Mouse (Mus musculus) skeletal muscle tissue, adult 2 months (tissue): Measurements from ENCODE around the gene Rgs16.

ENCODE experiments used
- DNase-seq: peaks from one replicate; pipeline ENCODE4 v3.0.0-alpha.2; 2012; ENCODE audit warnings: low read depth, low spot score

The Rgs16 gene

DNA sequence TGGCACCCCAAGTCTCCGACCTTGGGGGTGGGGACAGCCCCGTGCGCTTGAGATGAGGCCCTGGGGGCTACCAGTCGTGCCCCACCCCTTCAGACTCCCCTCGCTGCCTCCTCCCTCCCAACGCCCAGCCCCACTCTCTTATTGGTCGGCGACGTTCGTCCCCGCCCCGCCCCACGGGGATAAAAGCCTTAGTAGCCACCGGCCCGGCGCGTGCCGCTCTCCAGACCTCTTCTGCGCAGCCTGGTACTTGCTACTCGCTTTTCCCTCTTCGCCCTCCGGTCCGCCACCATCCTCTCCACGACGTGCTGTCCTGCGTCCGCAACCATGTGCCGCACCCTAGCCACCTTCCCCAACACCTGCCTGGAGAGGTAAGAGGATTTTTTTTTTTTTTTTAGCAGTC, at the start of gene Rgs16:
TSS of gene Rgs16 (plus strand) at position 205 of the 400 bp plus-strand sequence.
- peak; percentile 57 for DNase-seq

DNA sequence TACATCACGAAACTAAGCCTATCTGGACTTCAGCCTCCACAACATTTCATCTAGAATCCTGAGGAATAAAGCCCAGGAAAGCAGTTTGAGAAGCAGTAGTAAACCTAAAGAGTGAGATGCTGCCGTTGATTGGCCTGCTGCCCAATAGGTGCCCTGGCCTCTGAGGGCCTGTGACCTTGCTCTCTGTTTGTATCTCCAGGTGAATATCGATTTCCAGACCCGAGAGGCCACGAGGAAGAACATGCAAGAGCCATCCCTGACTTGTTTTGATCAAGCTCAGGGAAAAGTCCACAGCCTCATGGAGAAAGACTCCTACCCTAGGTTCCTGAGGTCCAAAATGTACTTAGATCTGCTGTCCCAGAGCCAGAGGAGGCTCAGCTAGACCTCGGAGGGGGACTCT, 47.6 kb upstream of the Rgs16 start:
- DNase-seq, result no peak

DNA sequence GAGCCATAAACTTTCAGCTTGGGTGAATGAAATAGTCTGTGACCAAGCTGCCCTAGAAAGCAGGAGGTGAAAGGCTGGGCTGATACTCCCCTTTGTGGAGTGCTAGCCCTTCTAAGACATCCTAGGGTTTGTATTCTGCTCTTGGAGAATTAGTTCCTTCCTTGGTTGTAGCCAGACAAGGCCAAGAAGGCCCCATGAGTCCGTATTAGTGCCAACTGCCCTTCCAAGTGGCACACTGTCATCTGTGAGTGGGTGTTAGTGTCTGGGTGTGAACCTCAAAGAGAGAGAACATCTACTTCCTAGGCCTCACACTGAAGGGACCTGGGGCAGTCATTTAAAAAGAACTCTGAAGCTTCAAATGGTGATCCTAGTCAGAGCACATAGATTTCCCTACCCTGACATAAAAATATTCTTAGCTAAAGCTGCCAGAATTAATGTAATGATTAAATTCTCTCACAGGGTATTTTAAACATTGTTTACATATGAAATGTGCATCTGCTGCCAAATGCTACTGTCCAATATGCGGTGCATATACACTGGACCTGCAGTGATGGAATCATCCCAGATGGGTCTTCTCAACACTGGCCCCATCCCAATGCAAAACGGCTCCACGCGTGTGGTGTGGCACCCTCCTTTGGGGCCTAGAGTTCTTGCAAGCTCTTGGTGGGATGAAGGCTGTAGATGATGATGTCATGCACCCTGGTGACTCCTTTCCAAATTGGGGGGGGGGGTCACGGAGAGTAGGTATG, 45.6 kb upstream of the Rgs16 start:
- no peak for DNase-seq

DNA sequence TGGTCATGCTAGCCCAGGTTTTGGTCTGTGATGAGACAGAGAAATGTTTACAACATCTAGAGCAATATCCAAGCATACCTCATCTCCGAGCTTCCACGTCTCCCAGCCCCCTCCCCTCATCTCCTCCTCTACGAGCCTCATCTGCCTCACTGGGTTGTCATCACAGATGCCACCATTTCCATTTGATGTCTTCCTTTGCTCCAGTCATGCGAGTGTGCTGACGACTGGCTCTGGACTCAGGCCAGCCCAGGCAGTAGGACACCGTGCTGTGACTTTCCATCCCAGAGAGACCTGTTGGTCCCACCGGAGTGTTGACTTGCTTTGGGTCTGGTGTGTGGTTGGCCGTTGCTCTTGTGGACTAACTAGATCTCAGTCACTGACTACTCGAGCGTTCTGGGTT, 44.8 kb upstream of the Rgs16 start:
- DNase-seq, result no peak

DNA sequence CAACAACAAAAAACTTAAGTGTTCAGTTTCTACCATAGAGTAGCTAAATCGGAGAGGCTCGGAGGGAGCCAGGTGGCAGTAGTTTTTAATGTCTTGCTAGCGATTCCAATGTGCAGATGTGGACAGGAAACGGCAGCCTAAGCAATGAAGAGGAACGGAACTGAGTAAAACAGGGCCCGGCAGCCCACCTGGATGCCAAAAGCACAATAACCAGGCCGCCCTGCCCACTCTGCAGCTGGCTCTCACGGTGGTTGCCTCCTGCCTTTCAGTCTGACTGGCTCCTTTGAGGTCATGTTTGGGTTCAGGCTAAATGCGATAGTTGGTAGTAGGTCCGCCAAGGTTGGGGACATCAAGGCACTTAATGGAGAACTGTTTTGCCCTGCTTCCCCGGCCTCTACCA, 44.1 kb upstream of the Rgs16 start:
- DNase-seq, result no peak

DNA sequence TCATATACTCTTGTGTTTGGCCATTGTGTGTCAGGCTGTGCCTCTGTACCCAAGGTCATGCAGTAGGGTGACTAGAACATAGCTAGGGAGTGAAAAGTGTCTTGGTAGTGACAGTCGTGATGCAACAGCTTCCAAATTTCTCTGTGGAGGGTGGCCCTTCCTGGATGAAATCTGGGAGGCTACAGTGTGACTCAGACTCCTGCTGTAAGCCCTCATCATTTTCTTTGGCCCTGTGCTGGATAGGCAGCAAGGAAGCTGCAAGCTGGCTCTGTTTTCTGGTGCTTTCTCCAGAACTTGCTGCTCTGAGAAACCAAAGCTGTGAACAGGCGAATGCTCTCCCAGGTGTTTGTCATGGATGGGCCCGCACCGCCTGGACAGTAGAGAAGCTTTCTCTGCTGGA, 43.6 kb upstream of the Rgs16 start:
- DNase-seq, result no peak

DNA sequence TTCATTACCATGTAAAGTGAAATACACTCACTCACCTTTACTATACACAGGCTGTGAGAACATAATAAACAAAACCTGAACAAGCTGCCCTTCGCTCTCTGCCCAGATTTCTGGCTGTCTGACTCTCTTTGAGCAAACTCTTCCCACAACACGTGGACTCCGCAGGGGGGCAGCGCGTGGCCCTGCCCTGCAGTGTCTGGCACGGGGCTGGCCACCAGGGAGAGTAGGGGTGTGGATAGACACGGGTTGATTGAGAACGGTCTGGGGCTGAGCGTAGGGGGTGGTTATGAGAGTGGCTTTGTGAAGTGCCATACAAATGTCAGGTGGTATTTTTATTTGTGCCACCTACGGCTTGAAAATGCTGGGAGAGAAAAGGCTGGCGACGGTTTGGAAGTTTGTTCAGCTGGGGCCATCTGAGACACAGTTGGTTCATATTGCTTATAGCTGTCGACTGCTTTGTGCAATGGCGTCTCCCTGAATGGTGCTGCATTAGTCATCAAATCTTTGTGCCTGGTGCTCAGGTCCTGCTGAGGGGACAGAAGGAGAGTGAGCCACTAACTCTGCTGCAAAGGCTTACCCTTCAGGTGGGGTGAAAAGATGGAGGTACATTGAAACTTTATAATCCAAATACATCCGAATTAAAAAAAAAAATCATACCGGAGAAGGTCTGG, 42.4 kb upstream of the Rgs16 start:
- DNase-seq, result no peak

DNA sequence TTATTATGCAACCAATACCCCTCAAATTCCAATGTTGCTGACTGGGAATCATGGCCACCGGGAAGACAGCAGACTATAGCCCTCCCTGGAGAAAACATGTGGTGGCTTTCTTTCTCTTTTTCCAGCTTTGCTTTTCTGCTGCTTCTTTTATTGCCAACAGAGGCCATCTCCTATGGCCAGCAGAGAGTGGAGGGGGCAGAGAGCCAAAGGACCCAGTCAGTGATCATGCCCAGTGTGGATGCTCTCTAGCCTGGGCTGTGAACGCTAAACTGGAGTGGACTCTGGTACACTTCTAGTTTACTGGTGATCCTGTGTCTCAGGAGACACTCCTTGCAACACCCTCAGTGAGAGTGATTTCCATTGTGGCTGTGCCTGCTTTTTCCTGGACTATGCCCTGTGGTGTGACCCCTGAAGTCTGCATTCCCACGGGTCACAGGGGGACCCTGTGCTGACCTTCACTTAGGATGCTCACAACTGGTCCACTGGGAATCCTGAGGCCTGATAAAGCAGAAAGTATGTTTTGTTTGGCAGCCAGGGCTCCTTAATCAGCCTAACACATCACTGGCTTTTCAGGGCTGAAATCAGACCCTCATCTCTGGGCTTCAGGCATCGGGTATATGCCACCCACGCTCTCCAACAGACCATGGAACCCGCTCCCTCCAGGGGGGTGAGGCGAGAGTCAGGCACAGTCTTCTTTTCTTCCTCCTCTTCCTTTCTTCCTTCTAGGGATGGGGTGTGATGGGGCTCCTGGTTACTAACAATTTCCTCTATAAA, 41.7 kb upstream of the Rgs16 start:
- no peak for DNase-seq

DNA sequence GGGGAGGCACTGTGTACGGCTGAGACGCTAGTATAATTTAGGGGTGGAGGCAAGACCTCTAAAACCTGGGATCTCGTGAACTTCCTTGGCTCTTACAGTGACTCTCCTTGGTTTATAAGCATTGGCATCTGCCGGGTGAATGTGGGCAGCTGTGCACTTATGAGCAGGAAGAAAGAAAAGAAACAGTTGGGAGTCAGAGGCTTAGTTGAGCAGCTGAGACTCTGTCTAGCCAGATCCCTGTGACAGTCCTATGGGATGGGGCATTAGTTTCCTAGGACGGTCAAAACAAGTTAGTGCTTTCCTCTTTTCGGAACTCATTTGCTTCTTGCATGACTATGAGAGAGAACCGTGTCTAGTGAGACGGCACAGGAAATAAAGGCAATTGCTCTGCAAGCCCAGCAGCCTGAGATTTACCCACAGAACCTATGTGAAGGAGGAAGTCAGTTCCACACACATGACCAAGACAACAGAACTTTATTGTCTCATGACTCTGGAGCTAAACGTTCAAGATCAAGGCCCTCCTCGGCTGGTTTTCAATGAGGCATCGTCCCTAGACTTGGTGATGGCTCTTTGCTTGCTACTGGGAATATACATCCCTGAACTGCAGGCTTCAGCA, 39.6 kb upstream of the Rgs16 start:
- DNase-seq, result no peak

DNA sequence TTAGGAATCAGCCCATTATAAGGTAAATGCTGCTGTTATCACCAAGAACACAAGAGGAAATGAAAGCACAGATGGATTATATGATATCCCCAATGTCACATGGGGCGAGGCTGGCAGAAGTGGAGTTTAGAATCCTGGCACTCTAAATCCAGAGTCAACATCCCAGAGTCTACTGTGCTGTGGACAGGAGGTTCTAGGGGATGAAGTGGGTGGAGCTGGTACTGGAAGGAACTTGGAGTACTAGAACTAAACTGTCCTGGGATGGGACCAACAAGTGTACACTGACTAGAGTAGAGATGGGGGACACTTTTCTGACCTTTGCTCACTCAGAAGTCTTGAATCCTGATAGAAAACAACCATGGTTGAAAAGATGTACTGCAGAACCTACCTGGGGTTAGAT, 38.7 kb upstream of the Rgs16 start:
- no peak for DNase-seq

DNA sequence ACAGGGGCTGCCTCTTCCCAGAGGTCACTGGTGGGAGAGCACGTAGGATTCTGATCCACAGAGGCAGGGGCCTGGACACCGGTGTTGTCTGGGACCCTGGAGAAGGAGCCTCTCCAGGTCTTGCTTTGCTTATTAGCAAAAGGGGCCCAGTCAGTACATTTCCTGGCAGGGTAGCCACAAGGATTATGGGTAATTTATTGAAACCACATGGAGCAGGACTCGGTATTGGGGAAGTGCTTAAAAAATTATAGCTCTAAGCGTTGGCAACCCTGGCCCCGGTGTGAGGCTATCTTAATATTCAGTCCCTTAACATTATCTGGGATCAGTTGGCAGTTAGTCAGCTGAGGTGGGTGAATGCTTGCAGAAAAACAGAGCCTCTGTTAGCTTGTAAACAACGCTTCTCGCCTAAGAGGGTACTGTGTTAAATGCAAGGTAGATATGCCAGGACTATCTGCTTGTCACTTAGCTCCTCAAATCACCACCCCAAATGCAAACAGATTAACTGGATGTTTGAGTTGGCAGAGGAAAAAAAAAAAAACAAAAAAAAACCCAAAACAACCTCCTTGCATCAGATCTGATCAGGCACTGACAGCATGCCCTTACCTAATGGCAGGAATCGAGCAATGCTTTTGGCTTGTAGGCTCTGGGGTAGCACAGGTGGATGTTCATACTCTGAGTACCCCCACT, 37.8 kb upstream of the Rgs16 start:
- no peak for DNase-seq

DNA sequence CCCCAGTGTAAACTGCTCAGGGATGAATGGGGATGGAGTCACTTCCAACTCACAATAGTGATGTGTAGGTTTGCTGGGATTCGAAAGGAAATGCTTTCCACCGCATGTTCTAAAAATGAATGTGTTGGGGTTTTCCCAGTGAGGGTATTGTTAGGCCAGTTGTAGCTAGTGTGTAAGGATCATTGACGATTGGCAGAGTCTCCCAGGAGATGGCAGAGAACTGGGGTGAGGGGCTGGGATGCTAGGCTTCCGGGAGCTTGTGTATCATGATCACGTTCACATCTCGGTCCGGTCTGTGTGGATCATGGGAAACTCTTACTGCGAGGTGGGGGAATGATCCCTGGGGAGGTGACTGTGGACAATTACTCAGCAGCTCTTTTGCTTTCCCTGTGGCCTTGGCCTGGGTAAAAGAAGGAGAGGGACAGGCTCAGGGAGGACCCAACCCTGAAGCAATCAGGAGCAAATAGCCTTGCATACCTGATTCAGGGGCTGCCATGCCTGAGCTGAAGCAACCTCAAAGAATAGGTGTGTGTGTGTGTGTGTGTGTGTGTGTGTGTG, 37.2 kb upstream of the Rgs16 start:
- no peak for DNase-seq

DNA sequence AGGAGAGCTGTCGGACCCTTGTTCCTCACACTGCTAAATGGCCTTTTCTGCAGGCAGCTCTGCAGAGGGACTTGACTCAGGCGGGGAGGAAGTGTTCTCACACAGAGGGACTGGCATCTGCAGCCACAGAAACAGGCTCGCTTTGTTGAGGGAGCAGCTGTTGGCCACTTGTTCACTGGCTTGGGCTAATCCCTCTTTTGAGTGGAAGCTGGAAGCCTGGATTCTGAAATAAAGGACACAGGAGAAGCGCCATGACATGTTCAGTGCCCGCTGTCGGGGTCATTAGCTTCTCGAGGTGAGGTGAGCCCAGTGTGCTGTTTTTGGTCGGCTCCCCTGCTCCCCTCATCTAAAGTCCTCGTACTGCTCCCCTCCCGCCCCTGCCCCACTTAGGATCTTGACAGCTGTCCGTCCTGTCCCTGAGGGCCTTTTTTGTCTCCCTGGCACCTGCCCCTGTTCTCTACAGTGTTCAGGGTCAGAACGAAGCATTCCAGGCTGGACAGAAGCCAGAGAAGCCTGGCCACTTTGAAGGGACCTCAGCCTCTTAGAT, 36.6 kb upstream of the Rgs16 start:
- no peak for DNase-seq

DNA sequence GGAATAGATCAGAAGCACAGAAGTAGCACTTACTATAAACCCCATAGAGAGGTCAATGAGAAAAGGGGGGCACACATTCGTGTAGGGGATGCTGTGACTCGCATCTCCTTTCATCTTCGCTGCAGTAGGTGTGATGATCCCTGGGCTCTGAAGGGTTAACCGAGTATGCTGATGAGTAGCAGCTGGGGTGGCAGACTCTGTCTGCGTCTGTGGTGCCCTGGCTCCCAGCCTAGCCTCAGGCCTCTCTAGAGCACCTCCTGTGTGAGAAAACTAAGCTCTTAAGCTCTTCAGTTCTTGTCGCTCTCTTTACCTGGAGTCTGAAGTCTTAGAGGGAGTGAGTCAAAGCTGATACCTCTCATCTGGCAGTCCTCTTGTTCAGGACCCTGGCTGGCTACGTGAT, 36.0 kb upstream of the Rgs16 start:
- DNase-seq, result no peak

DNA sequence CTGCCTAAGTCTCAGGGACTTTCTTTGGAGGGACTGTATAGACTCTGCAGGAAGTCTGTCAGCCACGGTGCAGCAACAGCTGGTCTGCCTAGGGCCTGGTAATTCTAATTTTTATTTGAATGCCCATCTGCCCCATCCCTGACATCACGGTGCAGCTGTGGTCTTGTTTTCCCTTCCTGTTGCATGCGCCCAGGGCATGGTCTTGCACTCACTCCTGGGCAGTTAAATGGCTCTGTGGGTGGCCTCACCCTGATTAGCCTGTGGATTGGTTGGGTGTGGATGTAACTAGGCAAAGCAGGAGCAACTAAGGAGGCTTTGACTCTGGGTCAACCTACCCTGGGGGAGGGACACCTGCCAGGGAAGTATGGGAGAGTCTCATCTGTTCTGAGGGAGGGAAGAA, 35.2 kb upstream of the Rgs16 start:
- DNase-seq, result no peak

DNA sequence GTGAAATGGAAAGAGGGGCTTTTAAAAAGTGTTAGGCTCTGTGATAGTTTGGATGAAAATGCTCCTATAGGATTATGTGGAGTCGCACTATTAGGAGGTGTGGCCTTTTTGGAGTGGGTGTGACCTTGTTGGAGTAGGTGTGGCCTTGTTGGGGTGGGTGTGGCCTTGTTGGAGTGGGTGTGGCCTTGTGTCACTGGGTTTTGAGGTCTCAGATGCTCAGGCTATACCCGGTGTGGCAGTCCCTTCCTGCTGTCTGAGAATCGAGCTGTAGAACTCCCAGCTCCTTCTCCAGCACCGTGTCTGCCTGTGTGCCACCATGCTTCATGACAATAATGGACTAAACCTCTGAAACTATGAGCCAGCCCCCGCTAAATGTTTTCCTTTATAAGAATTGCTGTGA, 31.5 kb upstream of the Rgs16 start:
- no peak for DNase-seq

DNA sequence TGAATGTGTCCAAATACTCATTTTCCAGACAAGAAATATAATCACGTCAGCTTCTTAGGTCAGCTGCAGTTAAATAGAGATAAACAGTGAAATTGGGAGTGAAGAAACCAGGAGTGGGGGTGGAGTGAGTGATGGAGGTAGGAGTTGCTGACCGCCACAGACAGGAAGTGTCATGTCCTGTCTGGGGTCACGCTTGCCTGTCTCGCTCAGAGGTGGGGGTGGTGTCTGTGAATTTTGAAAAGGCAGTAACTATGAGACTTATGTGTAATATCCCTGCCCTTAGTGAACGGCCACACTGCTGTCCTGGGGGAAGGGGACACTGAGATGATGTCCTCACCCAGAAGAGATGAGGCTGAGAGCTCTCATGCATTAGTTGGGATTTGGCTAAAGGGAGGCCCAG, 30.7 kb upstream of the Rgs16 start:
- no peak for DNase-seq

DNA sequence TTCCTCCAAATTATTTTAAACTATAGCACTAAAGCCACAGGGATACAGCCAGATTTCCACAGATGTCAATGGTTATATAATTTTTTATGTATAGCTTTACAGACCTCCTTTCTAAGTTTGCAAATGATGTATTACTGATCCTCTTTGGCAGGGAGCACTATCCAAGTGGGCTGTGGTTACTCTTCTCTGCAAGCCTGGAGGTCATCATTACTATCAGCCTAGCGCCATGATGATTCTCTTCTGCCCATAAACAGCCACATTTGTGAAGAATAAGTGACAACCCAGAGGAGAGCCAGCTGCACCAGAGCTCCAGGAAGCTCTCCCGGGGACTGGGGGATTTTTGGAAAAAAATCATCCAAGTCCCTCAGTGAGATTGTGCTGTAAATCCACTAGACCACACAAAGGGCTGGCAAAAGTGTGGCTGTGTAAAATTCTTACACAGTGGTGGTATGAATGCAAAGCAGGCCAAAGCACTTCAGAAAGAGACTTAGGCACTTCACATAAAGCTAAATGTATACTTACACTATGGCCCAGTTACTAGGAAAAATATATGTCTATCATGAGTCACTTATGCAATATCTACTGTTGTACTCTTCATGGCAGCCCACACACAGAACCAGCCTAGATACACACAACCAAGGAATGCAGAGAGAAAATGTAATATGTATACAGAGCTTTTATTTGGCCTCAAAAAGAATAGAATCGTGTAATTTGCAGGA, 28.4 kb upstream of the Rgs16 start:
- DNase-seq, result no peak

DNA sequence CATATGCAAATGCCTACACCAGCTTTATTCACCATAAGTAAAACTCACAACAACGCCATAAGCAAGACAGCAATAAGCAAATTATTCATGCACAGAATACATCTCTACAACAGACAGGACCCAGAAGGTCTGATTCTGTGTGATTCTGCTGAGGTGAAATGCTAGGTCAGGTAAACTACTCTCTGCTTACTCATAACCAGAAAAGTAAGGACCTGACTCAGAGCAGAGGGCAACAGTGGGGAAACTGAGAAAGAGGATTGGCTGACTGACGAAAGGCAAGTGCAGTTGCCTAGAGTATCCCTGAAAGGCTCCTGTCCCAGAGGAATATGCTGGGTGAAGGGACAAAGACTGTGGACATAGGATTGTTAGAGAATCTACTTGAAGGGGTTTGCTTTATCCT, 27.5 kb upstream of the Rgs16 start:
- no peak for DNase-seq

DNA sequence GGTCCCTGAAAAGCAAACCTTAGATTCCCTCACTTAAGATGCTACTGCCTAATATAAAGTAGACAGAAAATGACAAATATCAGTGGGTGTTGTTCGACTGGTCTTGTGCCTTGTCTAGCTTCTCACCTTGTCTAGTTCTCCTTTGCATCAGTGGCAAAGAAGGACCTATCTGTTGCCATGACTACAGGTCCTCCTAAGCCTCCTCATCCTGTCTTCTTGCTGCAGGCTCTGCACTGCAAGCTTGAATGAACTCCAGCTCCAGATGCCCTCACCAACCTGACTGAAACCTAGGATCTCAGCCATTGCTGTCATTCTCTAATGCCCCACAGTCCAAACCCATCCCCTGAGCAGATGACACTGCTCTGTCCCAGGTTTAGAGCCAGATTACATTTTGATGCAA, 22.2 kb upstream of the Rgs16 start:
- DNase-seq, result no peak

DNA sequence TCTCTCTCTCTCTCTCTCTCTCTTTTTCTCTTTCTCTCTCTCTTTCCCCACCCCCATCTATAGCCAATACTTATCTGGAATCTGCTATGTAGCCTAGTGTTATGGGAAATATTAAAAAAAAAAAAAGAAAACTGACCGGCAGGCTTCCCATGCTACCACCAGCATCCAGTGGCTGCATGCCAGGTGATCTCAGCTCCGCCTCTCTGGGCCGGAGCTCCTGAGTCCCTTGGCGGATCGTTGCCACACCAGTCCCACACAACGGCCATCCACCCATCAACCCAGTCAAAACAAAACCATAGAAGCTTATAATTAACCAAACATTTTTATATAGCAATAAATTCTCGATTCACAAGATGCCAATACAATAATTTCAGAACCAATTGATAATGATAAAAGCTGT, 19.2 kb upstream of the Rgs16 start:
- DNase-seq, result no peak
